Mouse (Mus musculus): ENCODE measurements around the gene Gm14399.
"Not testable (repeated sequence)": the region's sequence is repeated elsewhere in the genome, so short reads cannot be mapped to it uniquely, and the experiment has no call there.

The Gm14399 gene

GRCm38 (mm10) chr2:175141993-175142295, at the start of gene Gm14399:
Gene Gm14399, minus strand, starts transcription at chr2:175142012.
- not testable (repeated sequence) for DNase-seq (ENCODE audit: low read depth, low spot score)

GRCm38 (mm10) chr2:175179008-175179407, 37.2 kb upstream of the Gm14399 start:
- DNase-seq (ENCODE audit: low read depth, low spot score), result not testable (repeated sequence)

DNA sequence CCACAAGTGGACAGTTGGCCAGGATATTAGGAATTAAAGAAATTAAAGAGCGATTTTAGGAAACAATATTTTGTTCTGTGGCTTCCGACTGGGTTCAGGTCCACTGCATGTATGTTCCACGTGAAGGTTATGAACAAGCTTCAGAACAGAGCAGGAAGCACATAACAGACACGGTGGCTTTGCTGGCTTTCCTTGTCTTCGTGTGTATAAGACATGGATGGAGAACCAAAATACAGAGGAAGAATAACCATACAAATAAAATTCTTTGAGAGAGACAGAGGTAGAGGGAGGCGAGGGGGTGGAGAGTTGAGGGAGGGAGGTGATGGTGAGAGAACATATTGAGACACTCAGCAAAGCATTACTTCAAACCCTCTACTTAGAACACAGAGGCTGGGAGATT, 34.5 kb upstream of the Gm14399 start:
- no peak for DNase-seq (ENCODE audit: low read depth, low spot score)

- not testable (repeated sequence) for DNase-seq (ENCODE audit: low read depth, low spot score)
Observed at GRCm38 (mm10) chr2:175175401-175176180, 33.8 kb upstream of the Gm14399 start, which contains the start of gene Gm14443. Gene Gm14443, minus strand, starts transcription at chr2:175175871.

DNA sequence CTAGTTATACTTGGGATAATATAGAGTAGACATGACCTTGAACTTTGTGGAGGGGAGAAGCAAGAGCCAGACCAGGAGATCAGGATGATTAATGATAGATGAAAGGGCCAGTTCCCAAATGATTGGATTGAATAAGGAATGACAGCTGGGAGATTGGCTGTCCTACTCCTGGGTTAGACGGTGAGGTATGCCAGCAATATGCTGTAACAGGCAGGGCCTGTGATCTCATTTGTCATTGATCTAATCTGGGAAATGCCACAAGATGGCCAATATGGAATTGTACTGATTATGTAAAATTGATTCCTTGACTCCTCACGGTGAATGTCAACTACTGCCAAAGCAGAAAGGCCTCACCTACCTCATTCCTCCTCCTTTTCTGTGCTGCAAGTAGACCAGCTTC, 32.2 kb upstream of the Gm14399 start:
- DNase-seq (ENCODE audit: low read depth, low spot score), result not testable (repeated sequence)

DNA sequence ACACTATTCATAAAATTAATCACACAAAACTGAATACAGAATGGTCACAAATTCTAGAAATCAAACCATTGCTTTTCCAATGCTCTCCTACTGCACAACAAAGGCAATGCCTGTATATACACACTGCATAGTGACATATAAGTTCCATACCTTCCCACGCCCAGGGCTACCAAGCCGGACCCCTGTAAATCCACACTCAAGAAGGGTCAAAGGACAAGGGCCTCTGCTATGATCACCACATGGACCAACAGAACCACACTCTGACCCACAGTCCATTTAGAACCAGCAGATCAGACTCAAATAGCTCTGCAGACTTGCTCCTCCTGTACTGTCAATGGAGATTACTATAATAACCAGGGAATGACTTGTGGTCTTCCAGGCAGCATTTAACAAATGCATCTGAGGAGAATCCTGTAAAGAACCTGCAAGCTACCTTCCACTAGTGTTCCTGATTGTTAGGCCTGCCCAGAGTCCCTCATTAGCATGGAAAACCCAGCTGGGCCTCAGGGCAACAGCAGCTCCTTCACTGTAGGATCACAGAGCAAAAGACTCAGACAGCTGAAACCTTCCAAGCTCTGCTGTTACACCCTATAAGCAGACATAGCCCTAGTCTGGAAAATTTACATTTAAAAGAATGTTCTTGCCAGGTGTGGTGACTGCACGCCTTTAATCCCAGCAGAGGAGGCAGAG, 31.2 kb upstream of the Gm14399 start:
- DNase-seq (ENCODE audit: low read depth, low spot score), result not testable (repeated sequence)

GRCm38 (mm10) chr2:175172123-175172522, 30.3 kb upstream of the Gm14399 start:
- no peak for DNase-seq (ENCODE audit: low read depth, low spot score)

DNA sequence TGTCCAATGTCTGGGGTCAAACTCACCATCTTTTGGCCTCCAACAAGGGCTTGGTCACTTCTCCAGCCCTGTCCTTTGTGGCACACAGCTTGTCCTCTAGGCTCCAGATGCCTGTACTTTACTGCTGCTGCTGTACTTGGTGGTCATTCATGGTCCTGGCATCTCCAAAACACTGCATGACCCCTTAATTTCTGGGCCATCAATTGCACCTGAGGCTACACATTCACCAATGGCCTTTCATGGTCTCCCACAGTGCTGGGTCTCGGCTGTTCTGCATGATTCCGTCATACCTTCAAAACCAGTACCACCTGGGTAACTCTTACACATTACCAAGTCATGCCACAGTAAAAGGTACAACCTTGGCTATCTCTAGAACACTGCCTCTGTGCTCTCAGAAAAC, 25.1 kb upstream of the Gm14399 start:
- DNase-seq (ENCODE audit: low read depth, low spot score), result not testable (repeated sequence)

GRCm38 (mm10) chr2:175165110-175165509, 23.3 kb upstream of the Gm14399 start:
- not testable (repeated sequence) for DNase-seq (ENCODE audit: low read depth, low spot score)

GRCm38 (mm10) chr2:175161438-175161837, 19.6 kb upstream of the Gm14399 start:
- not testable (repeated sequence) for DNase-seq (ENCODE audit: low read depth, low spot score)

- DNase-seq (ENCODE audit: low read depth, low spot score), result no peak
Observed at GRCm38 (mm10) chr2:175158642-175159041, 16.8 kb upstream of the Gm14399 start.

- no peak for DNase-seq (ENCODE audit: low read depth, low spot score)
Observed at GRCm38 (mm10) chr2:175156696-175157095, 14.9 kb upstream of the Gm14399 start.

- DNase-seq (ENCODE audit: low read depth, low spot score), result not testable (repeated sequence)
Observed at GRCm38 (mm10) chr2:175141118-175141992, 457 bp downstream of the Gm14399 start.

GRCm38 (mm10) chr2:175140624-175141023, 1.2 kb downstream of the Gm14399 start:
- not testable (repeated sequence) for DNase-seq (ENCODE audit: low read depth, low spot score)
